Mouse (Mus musculus) C2C12 (cell line): ENCODE measurements around the gene Tmem220. TPM values are rescaled to one million over a fixed set of nuclear protein-coding genes. Genes with fewer than 3 reads are reported as not detected.
A peak's percentile ranks its signal among the peaks of the same experiment; 100 is the strongest.

Experiments used
- H3K27me3 ChIP-seq: one replicate; pipeline ENCODE4 v1.6.1; 2011; ENCODE audit not compliant: control insufficient read depth, insufficient read depth, insufficient read length
- H3K36me3 ChIP-seq: one replicate; pipeline ENCODE4 v1.6.1; 2011; ENCODE audit not compliant: control insufficient read depth, insufficient read depth
- H3K4me3 ChIP-seq: one replicate; pipeline ENCODE4 v1.5.1; 2011; ENCODE audit warnings: mild to moderate bottlenecking, control low read depth; ENCODE audit not compliant: poor library complexity, insufficient read depth, severe bottlenecking
- H3K79me2 ChIP-seq: one replicate; pipeline ENCODE4 v1.6.1; 2011; ENCODE audit not compliant: control insufficient read depth, insufficient read depth
- H3K79me3 ChIP-seq: one replicate; pipeline ENCODE4 v1.6.1; 2011; ENCODE audit warnings: low read depth, control low read depth
- H3ac ChIP-seq: one replicate; pipeline ENCODE3; 2011; ENCODE audit warnings: low read depth; ENCODE audit not compliant: control insufficient read depth, insufficient read length
- CEBPB ChIP-seq: IDR thresholded peaks from one replicate; pipeline ENCODE4 v1.6.1; 2011; ENCODE audit warnings: low read depth, mild to moderate bottlenecking, control low read depth, moderate library complexity
- CTCF ChIP-seq: IDR thresholded peaks from one replicate; pipeline ENCODE4 v1.5.1; 2011; ENCODE audit not compliant: control insufficient read depth, insufficient read depth, insufficient read length
- FOSL1 ChIP-seq: IDR thresholded peaks from one replicate; pipeline ENCODE4 v1.8.0; 2011; ENCODE audit warnings: mild to moderate bottlenecking, low read length; ENCODE audit not compliant: poor library complexity, insufficient read depth, severe bottlenecking
- MAX ChIP-seq: IDR thresholded peaks from one replicate; pipeline ENCODE4 v1.6.1; 2011; ENCODE audit warnings: mild to moderate bottlenecking, control low read depth
- MYOD1 ChIP-seq: IDR thresholded peaks from one replicate; pipeline ENCODE4 v1.6.1; 2011; ENCODE audit warnings: low read depth; ENCODE audit not compliant: control insufficient read depth, insufficient read length
- MYOG ChIP-seq: IDR thresholded peaks from one replicate; pipeline ENCODE4 v1.6.1; 2011; ENCODE audit not compliant: control insufficient read depth, insufficient read length; ENCODE audit errors: extremely low read depth
- USF1 ChIP-seq: IDR thresholded peaks from one replicate; pipeline ENCODE4 v1.6.1; 2011; ENCODE audit warnings: low read depth, mild to moderate bottlenecking, control low read depth, moderate library complexity
- polyA plus RNA-seq: library from polyadenylated mRNA; unstranded; fragments of >200 nt; fragmentation: generic; extraction: Trizol; gene quantifications from one replicate; pipeline ENCODE4 v1.2.1, GENCODE M21; 2012; ENCODE audit warnings: missing spikeins

The Tmem220 gene
- polyA plus RNA-seq, 1 experiment, result 0.09 TPM

- Histone ChIP-seq H3K79me2 (no peaks in the 10 kb centered on the region), H3K79me3 (no peaks in the 10 kb centered on the region), H3K27me3 (no peaks in the 10 kb centered on the region), H3K4me3 (no peak overlapping the region), H3K36me3 (peaks cover 20% of the 10 kb centered on the region), H3ac (no peak overlapping the region)
- TF ChIP-seq USF1 (no peak), MYOG (no peak), MYOD1 (no peak), CEBPB (no peak), MAX (no peak), CTCF (no peak), FOSL1 (no peak)
Measured at GRCm38 (mm10) chr11:67034775-67035485, 10.0 kb downstream of the Tmem220 start.

- no peaks in the 10 kb centered on the region for H3K79me3 ChIP-seq
- H3ac ChIP-seq, result no peak overlapping the region
- no peak overlapping the region for H3K4me3 ChIP-seq
- peaks cover 32% of the 10 kb centered on the region for H3K36me3 ChIP-seq
- no peaks in the 10 kb centered on the region for H3K79me2 ChIP-seq
- no peaks in the 10 kb centered on the region for H3K27me3 ChIP-seq
- TF ChIP-seq MYOG, result no peak
- TF ChIP-seq USF1, result no peak
- no peak for TF ChIP-seq FOSL1
- no peak for TF ChIP-seq MYOD1
- TF ChIP-seq MAX, result no peak
- no peak for TF ChIP-seq CEBPB
- TF ChIP-seq CTCF, result no peak
Measured at GRCm38 (mm10) chr11:67036229-67036628, 11.3 kb downstream of the Tmem220 start.

GRCm38 (mm10) chr11:67036892-67037291 is 11.9 kb downstream of the Tmem220 start:
- no peaks in the 10 kb centered on the region for H3K27me3 ChIP-seq
- H3K4me3 ChIP-seq, result no peak overlapping the region
- no peaks in the 10 kb centered on the region for H3K79me3 ChIP-seq
- peaks cover 39% of the 10 kb centered on the region for H3K36me3 ChIP-seq
- TF ChIP-seq MYOD1, result no peak
- TF ChIP-seq MAX, result no peak
- TF ChIP-seq FOSL1, result no peak
- no peak for TF ChIP-seq USF1
- TF ChIP-seq CEBPB, result no peak
- TF ChIP-seq MYOG, result no peak
- no peak for TF ChIP-seq CTCF
- no peak overlapping the region for H3ac ChIP-seq
- no peaks in the 10 kb centered on the region for H3K79me2 ChIP-seq

- H3K27me3 ChIP-seq, result no peaks in the 10 kb centered on the region
Measured at GRCm38 (mm10) chr11:67039799-67040198, 14.8 kb downstream of the Tmem220 start.

GRCm38 (mm10) chr11:67040483-67040882 is 15.5 kb downstream of the Tmem220 start:
- TF ChIP-seq USF1, result no peak
- no peak for TF ChIP-seq MAX
- TF ChIP-seq CTCF, result no peak
- no peak for TF ChIP-seq FOSL1
- TF ChIP-seq CEBPB, result no peak
- no peak for TF ChIP-seq MYOG
- TF ChIP-seq MYOD1, result no peak
- Histone ChIP-seq H3K79me2 (no peaks in the 10 kb centered on the region), H3ac (no peak overlapping the region), H3K79me3 (no peaks in the 10 kb centered on the region), H3K36me3 (peaks cover 45% of the 10 kb centered on the region), H3K27me3 (no peaks in the 10 kb centered on the region), H3K4me3 (no peak overlapping the region)

More at GRCm38 (mm10) chr11:67039799-67040198, 14.8 kb downstream of the Tmem220 start:
- Histone ChIP-seq H3K79me2 (no peaks in the 10 kb centered on the region), H3ac (no peak overlapping the region), H3K36me3 (peaks cover 45% of the 10 kb centered on the region), H3K79me3 (no peaks in the 10 kb centered on the region), H3K4me3 (no peak overlapping the region)
- peak; percentile 26 for TF ChIP-seq MAX
- no peak for TF ChIP-seq MYOG

- peaks cover 49% of the 10 kb centered on the region for H3K36me3 ChIP-seq
- H3ac ChIP-seq, result no peak overlapping the region
- no peaks in the 10 kb centered on the region for H3K79me2 ChIP-seq
- H3K27me3 ChIP-seq, result no peaks in the 10 kb centered on the region
- no peak overlapping the region for H3K4me3 ChIP-seq
- no peaks in the 10 kb centered on the region for H3K79me3 ChIP-seq
- TF ChIP-seq MYOG, result no peak
- no peak for TF ChIP-seq CEBPB
- TF ChIP-seq MYOD1, result no peak
Measured at GRCm38 (mm10) chr11:67043007-67043406, 18.1 kb downstream of the Tmem220 start.
